Mouse (Mus musculus): ENCODE data around the gene Tldc2. TPM values are rescaled to one million over a fixed set of nuclear protein-coding genes. Genes with fewer than 3 reads are reported as not detected.

The Tldc2 gene
- total and polyA plus RNA-seq, 3 experiments: not detected

GRCm38 (mm10) chr2:157099532-157100318 lies 12.9 kb downstream of the Tldc2 start:
- dilution Hi-C loops (cut with MboI; ENCODE audit: extremely low pct_ligation_motif_present, extremely low pct_unique_long_range_greater_than_20kb, low sequenced_read_pairs) (no loop called here), in situ Hi-C loops (cut with MboI; ENCODE audit: low pct_ligation_motif_present, low pct_unique_long_range_greater_than_20kb, low sequenced_read_pairs) (loop anchor here (25.0 kb wide), 1 partner anchor 212 kb away; the partner anchor contains the start of gene Sla2)
- DNase-seq (ENCODE audit: extremely low read depth): peak; percentile 83
- Histone ChIP-seq H3K4me2 (ENCODE audit: insufficient read depth, low read depth, poor library complexity, severe bottlenecking) (no peak overlapping the region), H3K4me3 (replicated peaks in 1 of 3; ENCODE audit: low read depth in 2 of 3, low read length in 2 of 3, poor library complexity in 1 of 3) (no peak overlapping the region), H3K9ac (ENCODE audit: insufficient read depth, low read depth) (no peak overlapping the region), H3K27ac (ENCODE audit: insufficient read depth, low read depth) (0 out of 2 replicates have a peak overlapping the region, but pooled peaks have one; percentile 3), H3K79me2 (replicated peaks; ENCODE audit: control insufficient read depth, extremely low read depth, insufficient read depth, poor library complexity, severe bottlenecking) (no peaks in the 10 kb centered on the region), H3K36me3 (replicated peaks in 1 of 2; ENCODE audit: control insufficient read depth in 1 of 2, insufficient read depth in 1 of 2, low read length in 1 of 2) (peaks cover 49 to 76% of the 10 kb centered on the region in 2 experiments), H3K4me1 (ENCODE audit: control insufficient read depth in 1 of 2, insufficient read depth in 2 of 2) (peaks cover 4 to 65% of the 10 kb centered on the region in 2 experiments; a peak in 3 of 4 replicates), H3K27me3 (replicated peaks) (no peaks in the 10 kb centered on the region), H3K9me3 (replicated peaks; ENCODE audit: low read length) (peaks cover 4% of the 10 kb centered on the region)
- TF ChIP-seq BHLHE40 (IDR thresholded peaks at IDR 0.05; ENCODE audit: low read depth, low read length) (peak; percentile 56), EP300 (IDR thresholded peaks at IDR 0.05; ENCODE audit: low read length) (peak; percentile 24; the same call in 1 of the 2 replicates), ETS1 (conservative IDR thresholded peaks at IDR 0.05; ENCODE audit: low read depth, low read length) (peak; percentile 75), IRF4 (IDR thresholded peaks at IDR 0.05; ENCODE audit: low read depth, low read length) (no peak)

DNA sequence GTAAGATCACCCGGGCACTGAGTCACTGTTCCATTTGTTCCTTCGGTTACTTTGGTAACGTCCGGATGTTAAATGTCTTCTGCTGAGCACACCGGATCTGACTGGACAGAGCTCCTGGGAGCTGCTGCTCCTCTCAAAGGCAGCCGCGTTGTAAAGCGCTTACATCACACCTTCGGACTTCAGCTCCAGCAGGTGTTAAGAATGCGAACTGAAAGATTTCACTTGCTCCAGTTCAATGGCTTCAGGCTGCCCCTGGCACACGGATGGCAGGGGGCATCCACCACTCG lies 13.4 kb downstream of the Tldc2 start:
- H3K27me3 ChIP-seq (replicated peaks): no peaks in the 10 kb centered on the region
- H3K9ac ChIP-seq (ENCODE audit: insufficient read depth, low read depth): no peak overlapping the region
- DNase-seq (ENCODE audit: extremely low read depth): no peak
- no peaks in the 10 kb centered on the region for H3K79me2 ChIP-seq (replicated peaks; ENCODE audit: control insufficient read depth, extremely low read depth, insufficient read depth, poor library complexity, severe bottlenecking)
- no peak overlapping the region for H3K4me3 ChIP-seq (replicated peaks in 1 of 3; ENCODE audit: low read depth in 2 of 3, low read length in 2 of 3, poor library complexity in 1 of 3)
- no peak overlapping the region for H3K27ac ChIP-seq (ENCODE audit: insufficient read depth, low read depth)
- no peak overlapping the region for H3K4me2 ChIP-seq (ENCODE audit: insufficient read depth, low read depth, poor library complexity, severe bottlenecking)
- H3K36me3 ChIP-seq (replicated peaks in 1 of 2; ENCODE audit: control insufficient read depth in 1 of 2, insufficient read depth in 1 of 2, low read length in 1 of 2): peaks cover 54 to 80% of the 10 kb centered on the region in 2 experiments
- H3K9me3 ChIP-seq (replicated peaks; ENCODE audit: low read length): peaks cover 4% of the 10 kb centered on the region
- in situ Hi-C loops (cut with MboI; ENCODE audit: low pct_ligation_motif_present, low pct_unique_long_range_greater_than_20kb, low sequenced_read_pairs) (no loop called here), dilution Hi-C loops (cut with MboI; ENCODE audit: extremely low pct_ligation_motif_present, extremely low pct_unique_long_range_greater_than_20kb, low sequenced_read_pairs) (no loop called here)
- TF ChIP-seq ELF1 (IDR thresholded peaks at IDR 0.05; ENCODE audit: low read depth, low read length) (no peak), ZC3H11A (IDR thresholded peaks at IDR 0.05; ENCODE audit: low read depth, low read length) (no peak), KAT2A (IDR thresholded peaks at IDR 0.05; ENCODE audit: insufficient replicate concordance, low read length) (no peak), CTCF (conservative IDR thresholded peaks at IDR 0.05 in 1 of 2, IDR thresholded peaks at IDR 0.05 in 1 of 2; ENCODE audit: low read depth in 2 of 2, low read length in 2 of 2) (no peak), USF2 (conservative IDR thresholded peaks at IDR 0.05; ENCODE audit: low read depth, low read length) (no peak), MXI1 (IDR thresholded peaks at IDR 0.05; ENCODE audit: low read depth, low read length) (no peak), BHLHE40 (IDR thresholded peaks at IDR 0.05; ENCODE audit: low read depth, low read length) (no peak), ZNF384 (IDR thresholded peaks at IDR 0.05; ENCODE audit: low read depth, low read length) (no peak), NELFE (IDR thresholded peaks at IDR 0.05; ENCODE audit: low read depth, low read length) (no peak)
- peaks cover 4 to 59% of the 10 kb centered on the region in 2 experiments; a peak in 3 of 4 replicates for H3K4me1 ChIP-seq (ENCODE audit: control insufficient read depth in 1 of 2, insufficient read depth in 2 of 2)

DNA sequence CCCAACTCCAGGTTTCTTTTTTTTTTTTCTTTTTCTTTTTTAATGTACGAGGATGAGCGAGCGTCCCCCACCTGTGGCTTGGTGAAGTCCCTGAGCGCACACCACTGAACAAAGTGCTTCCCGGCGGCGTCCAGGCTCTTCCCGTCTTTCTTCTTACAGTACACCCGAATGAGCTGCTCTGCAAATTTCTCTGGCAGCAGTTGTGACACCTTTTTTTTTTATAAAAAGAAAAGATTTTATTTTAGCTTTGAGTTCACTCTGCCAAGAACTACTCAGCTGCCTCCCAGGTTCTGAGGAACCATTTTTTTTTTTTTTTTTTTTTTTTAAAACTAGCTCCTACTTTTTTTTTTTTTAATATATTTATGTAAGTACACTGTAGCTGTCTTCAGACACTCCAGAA lies 14.8 kb downstream of the Tldc2 start:
- in situ Hi-C loops (cut with MboI; ENCODE audit: low pct_ligation_motif_present, low pct_unique_long_range_greater_than_20kb, low sequenced_read_pairs): no loop called here
- H3K4me2 ChIP-seq (ENCODE audit: insufficient read depth, low read depth, poor library complexity, severe bottlenecking): no peak overlapping the region
- dilution Hi-C loops (cut with MboI; ENCODE audit: extremely low pct_ligation_motif_present, extremely low pct_unique_long_range_greater_than_20kb, low sequenced_read_pairs): no loop called here
- H3K27ac ChIP-seq (ENCODE audit: insufficient read depth, low read depth): no peak overlapping the region
- H3K9me3 ChIP-seq (replicated peaks; ENCODE audit: low read length): peaks cover 4% of the 10 kb centered on the region
- H3K27me3 ChIP-seq (replicated peaks): no peaks in the 10 kb centered on the region
- H3K4me3 ChIP-seq (replicated peaks in 1 of 3; ENCODE audit: low read depth in 2 of 3, low read length in 2 of 3, poor library complexity in 1 of 3): no peak overlapping the region
- no peak overlapping the region for H3K9ac ChIP-seq (ENCODE audit: insufficient read depth, low read depth)
- peaks cover 4 to 45% of the 10 kb centered on the region in 2 experiments; a peak in 3 of 4 replicates for H3K4me1 ChIP-seq (ENCODE audit: control insufficient read depth in 1 of 2, insufficient read depth in 2 of 2)
- DNase-seq (ENCODE audit: extremely low read depth): no peak
- H3K79me2 ChIP-seq (replicated peaks; ENCODE audit: control insufficient read depth, extremely low read depth, insufficient read depth, poor library complexity, severe bottlenecking): no peaks in the 10 kb centered on the region
- peaks cover 53 to 82% of the 10 kb centered on the region in 2 experiments for H3K36me3 ChIP-seq (replicated peaks in 1 of 2; ENCODE audit: control insufficient read depth in 1 of 2, insufficient read depth in 1 of 2, low read length in 1 of 2)
- no peak for TF ChIP-seq RCOR1 (conservative IDR thresholded peaks at IDR 0.05; ENCODE audit: low read depth, low read length)
- TF ChIP-seq KAT2A (IDR thresholded peaks at IDR 0.05; ENCODE audit: insufficient replicate concordance, low read length): no peak
- no peak for TF ChIP-seq RAD21 (IDR thresholded peaks at IDR 0.05; ENCODE audit: low read depth, low read length)
- TF ChIP-seq ELF1 (IDR thresholded peaks at IDR 0.05; ENCODE audit: low read depth, low read length): no peak
- no peak for TF ChIP-seq E2F4 (IDR thresholded peaks at IDR 0.05; ENCODE audit: insufficient replicate concordance, low read depth, low read length)
- TF ChIP-seq TBP (conservative IDR thresholded peaks at IDR 0.05; ENCODE audit: low read depth, low read length): no peak
- TF ChIP-seq PAX5 (IDR thresholded peaks at IDR 0.05; ENCODE audit: low read length): no peak

All from CH12.LX (cell line).